Mouse (Mus musculus) spleen, adult 2 months (tissue): ENCODE measurements around the gene Prkcb. TPM values are rescaled to one million over a fixed set of nuclear protein-coding genes. Genes with fewer than 3 reads are reported as not detected.
"Not testable (repeated sequence)": the region's sequence is repeated elsewhere in the genome, so short reads cannot be mapped to it uniquely, and the experiment has no call there.

Source experiments
- DNase-seq, 2 experiments: peaks; one replicate each; pipeline versions ENCODE4 v3.0.0 to v3.0.0-alpha.2; 2012 to 2021; ENCODE audit warnings: low spot score in 2 of 2, low read depth in 1 of 2
- H3K27ac ChIP-seq: fragments of 200-500 bp; 2 replicates; pipeline ENCODE4 v1.5.1; 2012; ENCODE audit warnings: low read length, inconsistent platforms; ENCODE audit not compliant: insufficient read depth
- H3K27me3 ChIP-seq: fragments of 200-500 bp; 2 replicates; pipeline ENCODE4 v1.6.1; 2012; ENCODE audit warnings: mild to moderate bottlenecking, moderate library complexity, low read length, inconsistent platforms; ENCODE audit not compliant: control insufficient read depth, insufficient read depth
- H3K36me3 ChIP-seq: fragments of 200-500 bp; 2 replicates; pipeline ENCODE4 v1.6.1; 2012; ENCODE audit warnings: mild to moderate bottlenecking, low read length, inconsistent platforms; ENCODE audit not compliant: control insufficient read depth, insufficient read depth
- H3K4me1 ChIP-seq: fragments of 200-500 bp; 2 replicates; pipeline ENCODE4 v1.6.1; 2011; ENCODE audit warnings: inconsistent platforms; ENCODE audit not compliant: control insufficient read depth, insufficient read depth, insufficient read length
- H3K4me3 ChIP-seq: fragments of 200-500 bp; 2 replicates; pipeline ENCODE4 v1.5.1; 2011; ENCODE audit warnings: mild to moderate bottlenecking, inconsistent platforms; ENCODE audit not compliant: insufficient read depth, insufficient read length; ENCODE audit errors: extremely low read depth
- CTCF ChIP-seq: fragments of 200-500 bp; IDR thresholded peaks from 2 replicates; pipeline ENCODE4 v1.5.1; 2011; ENCODE audit warnings: mild to moderate bottlenecking, inconsistent platforms; ENCODE audit not compliant: insufficient read depth, insufficient read length, insufficient replicate concordance; ENCODE audit errors: extremely low read depth
- POLR2A ChIP-seq: fragments of 200-500 bp; IDR thresholded peaks from 2 replicates; pipeline ENCODE4 v1.6.1; 2011; ENCODE audit warnings: low read depth, low read length, inconsistent platforms
- WGBS: fragments of 180-500 bp; shearing (Covaris S2); methylation state at CpG from one replicate; pipeline ENCODE4 v1.1.7; 2018; 5-methylcytosine and 5-hydroxymethylcytosine counted together
- polyA plus RNA-seq: library from polyadenylated mRNA; depleted of rRNA; stranded (reverse); fragments of >200 nt; gene quantifications from 2 replicates; pipeline ENCODE4 v1.2.3, GENCODE M21; 2012; rRNA removed

Prkcb gene
- 106 and 118 TPM in 2 replicates for polyA plus RNA-seq

- Histone ChIP-seq H3K4me3 (peak within 1 kb of the TSS; percentile 80), H3K27ac (peak within 1 kb of the TSS; percentile 84), H3K36me3 (peaks cover 5% of the 10 kb centered on the region), H3K27me3 (no peaks in the 10 kb centered on the region), H3K4me1 (peaks cover 16% of the 10 kb centered on the region; the same call in 1 of the 2 replicates)
- WGBS = 15% methylated on average over 21 of the region's 42 CpGs
- DNase-seq = peak; percentile 77 to 86
- TF ChIP-seq CTCF = no peak
- peak; percentile 54 for TF ChIP-seq POLR2A
Measured at GRCm38 (mm10) chr7:122288605-122289242, at the start of gene Prkcb. Gene Prkcb, plus strand, starts transcription at chr7:122288751.

GRCm38 (mm10) chr7:122238939-122239338 is 49.6 kb upstream of the Prkcb start:
- no peak for DNase-seq
- Histone ChIP-seq H3K4me1 (no peaks in the 10 kb centered on the region), H3K27me3 (no peaks in the 10 kb centered on the region), H3K36me3 (no peaks in the 10 kb centered on the region), H3K27ac (no peak overlapping the region), H3K4me3 (no peak overlapping the region)
- 93% methylated on average over 2 of the region's 2 CpGs for WGBS
- TF ChIP-seq POLR2A (no peak), CTCF (no peak)

GRCm38 (mm10) chr7:122240413-122241119 is 48.0 kb upstream of the Prkcb start:
- no peaks in the 10 kb centered on the region for H3K4me1 ChIP-seq
- 81% methylated on average over 6 of the region's 6 CpGs for WGBS
- no peak overlapping the region for H3K27ac ChIP-seq
- no peaks in the 10 kb centered on the region for H3K27me3 ChIP-seq
- no peak for TF ChIP-seq CTCF
- no peak for TF ChIP-seq POLR2A
- no peak for DNase-seq
- H3K36me3 ChIP-seq = no peaks in the 10 kb centered on the region
- no peak overlapping the region for H3K4me3 ChIP-seq

GRCm38 (mm10) chr7:122242260-122242659 is 46.3 kb upstream of the Prkcb start:
- DNase-seq = peak; percentile 23 to 48
- 41% methylated on average over 1 of the region's 1 CpGs for WGBS
- no peak overlapping the region for H3K4me3 ChIP-seq
- peaks cover 5% of the 10 kb centered on the region; the same call in 1 of the 2 replicates for H3K4me1 ChIP-seq
- H3K36me3 ChIP-seq = no peaks in the 10 kb centered on the region
- peak; percentile 41; the same call in 1 of the 2 replicates for TF ChIP-seq CTCF
- no peak for TF ChIP-seq POLR2A
- H3K27me3 ChIP-seq = no peaks in the 10 kb centered on the region
- H3K27ac ChIP-seq = no peak overlapping the region

DNA sequence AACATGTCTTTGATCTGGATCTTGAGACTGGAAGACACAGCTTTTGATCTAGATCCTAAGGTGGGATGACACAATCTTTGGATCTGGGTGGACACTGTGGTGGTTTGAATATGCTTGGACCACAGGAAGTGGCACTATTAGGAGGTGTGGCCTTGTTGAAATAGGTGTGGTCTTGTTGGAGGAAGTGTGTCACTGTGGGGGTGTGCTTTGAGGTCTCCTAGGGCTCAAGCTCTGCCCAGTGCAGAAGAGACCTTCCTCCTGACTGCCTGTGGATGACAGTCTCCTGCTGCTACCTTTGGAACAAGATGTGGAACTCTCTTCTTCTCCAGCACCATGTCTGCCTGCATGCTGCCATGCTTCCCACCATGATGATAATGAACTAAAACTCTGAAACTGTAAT is 45.8 kb upstream of the Prkcb start:
- H3K4me1 ChIP-seq, H3K36me3 ChIP-seq, H3K4me3 ChIP-seq, DNase-seq, H3K27me3 ChIP-seq, H3K27ac ChIP-seq: not testable (repeated sequence)

- H3K36me3 ChIP-seq = no peaks in the 10 kb centered on the region
- no peak overlapping the region for H3K27ac ChIP-seq
- TF ChIP-seq POLR2A (no peak), CTCF (no peak)
- 77% methylated on average over 7 of the region's 7 CpGs for WGBS
- H3K27me3 ChIP-seq = no peaks in the 10 kb centered on the region
- no peak for DNase-seq
- peaks cover 12% of the 10 kb centered on the region; the same call in 1 of the 2 replicates for H3K4me1 ChIP-seq
- H3K4me3 ChIP-seq = no peak overlapping the region
Measured at GRCm38 (mm10) chr7:122244166-122244565, 44.4 kb upstream of the Prkcb start.

- 73% methylated on average over 8 of the region's 8 CpGs for WGBS
- peaks cover 12% of the 10 kb centered on the region; the same call in 1 of the 2 replicates for H3K4me1 ChIP-seq
Measured at GRCm38 (mm10) chr7:122244584-122244983, 44.0 kb upstream of the Prkcb start.

More at GRCm38 (mm10) chr7:122244584-122244983, 44.0 kb upstream of the Prkcb start:
- H3K36me3 ChIP-seq = no peaks in the 10 kb centered on the region
- TF ChIP-seq CTCF = no peak
- TF ChIP-seq POLR2A = no peak
- no peak overlapping the region for H3K27ac ChIP-seq
- no peak overlapping the region for H3K4me3 ChIP-seq
- H3K27me3 ChIP-seq = no peaks in the 10 kb centered on the region
- no peak for DNase-seq
